ENCODE assay signal across 17 mouse cellular contexts in the genomic region with DNA sequence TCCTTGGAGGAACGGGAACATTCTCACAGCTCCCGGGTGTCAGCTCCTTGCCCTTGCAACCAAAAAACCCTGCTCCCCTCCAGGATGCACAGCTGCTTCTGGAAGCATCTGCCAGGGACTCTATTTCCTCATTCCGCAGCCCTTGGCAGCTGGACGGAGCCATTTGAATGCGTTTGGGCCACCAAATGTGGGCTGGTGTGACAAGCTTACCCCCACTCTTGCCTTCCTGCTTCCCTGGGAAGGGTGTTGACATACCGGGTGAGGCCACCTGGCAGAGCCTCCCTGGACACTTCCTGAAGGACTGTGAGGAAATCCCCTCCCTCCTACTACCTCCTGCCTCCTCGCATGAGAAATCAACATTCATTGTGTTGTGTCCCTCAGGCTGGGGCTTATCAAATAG. TPM values are rescaled to one million over a fixed set of nuclear protein-coding genes. Genes with fewer than 3 reads are reported as not detected.
DNase-seq lines count a peak whose midpoint lies in the region; ATAC-seq and TF ChIP-seq lines count a peak whose summit lies in the region.
"Had no signal": no experiment of that assay in that cellular context is flagged by ENCODE, and none has a peak within 500 bp of the region (broad histone marks: within the 10 kb centered on the region; RNA-seq: fewer than 3 reads in every experiment).

No protein-coding gene starts in this region.

- H3K27ac ChIP-seq in intestine, embryonic 16.5 days (ENCODE audit: low read length) = no peak overlapping the region
- H3K27ac ChIP-seq in hindbrain, postnatal 0 days = no peak overlapping the region
- H3K27ac ChIP-seq: forebrain, embryonic 12.5 days; limb, embryonic 12.5 days; liver, embryonic 15.5 days; neural tube, embryonic 12.5 days had no signal

- intact Hi-C loops in left cerebral cortex, postnatal 14 days (cut with DNase I) = no loop called here

- peak; percentile 59; the same call in 1 of the 2 replicates for ATAC-seq in intestine, embryonic 16.5 days
- peak; percentile 31; the same call in 1 of the 2 replicates for ATAC-seq in megakaryocyte progenitor cell, adult 5-6 weeks (replicated peaks; ENCODE audit: poor library complexity)
- no peak for ATAC-seq in hindbrain, postnatal 0 days

- TF ChIP-seq CTCF in lung, adult 2 months (IDR thresholded peaks at IDR 0.05; ENCODE audit: insufficient read depth, low read length) = no peak
- TF ChIP-seq CTCF in hindbrain, postnatal 0 days (IDR thresholded peaks at IDR 0.05; ENCODE audit: low read depth) = no peak

- no peaks in the 10 kb centered on the region for H3K9me3 ChIP-seq in intestine, embryonic 16.5 days (ENCODE audit: control insufficient read depth, low read length)
- H3K9me3 ChIP-seq in hindbrain, postnatal 0 days (ENCODE audit: low read length) = no peaks in the 10 kb centered on the region
- H3K9me3 ChIP-seq: forebrain, embryonic 12.5 days; limb, embryonic 12.5 days; liver, embryonic 15.5 days; neural tube, embryonic 12.5 days had no signal

- no peaks in the 10 kb centered on the region for H3K4me1 ChIP-seq in lung, adult 2 months (ENCODE audit: control insufficient read depth, insufficient read depth, low read length)
- H3K4me1 ChIP-seq in intestine, embryonic 16.5 days (ENCODE audit: control insufficient read depth, insufficient read depth, low read length) = no peaks in the 10 kb centered on the region
- no peaks in the 10 kb centered on the region for H3K4me1 ChIP-seq in hindbrain, postnatal 0 days (ENCODE audit: insufficient read depth, low read length)
- H3K4me1 ChIP-seq: forebrain, embryonic 12.5 days; limb, embryonic 12.5 days; liver, embryonic 15.5 days; neural tube, embryonic 12.5 days had no signal

- H3K4me2 ChIP-seq in intestine, embryonic 16.5 days (ENCODE audit: low read depth, low read length) = no peak overlapping the region
- no peak overlapping the region for H3K4me2 ChIP-seq in hindbrain, postnatal 0 days (ENCODE audit: low read depth, low read length)
- H3K4me2 ChIP-seq: forebrain, embryonic 12.5 days; limb, embryonic 12.5 days; liver, embryonic 15.5 days; neural tube, embryonic 12.5 days had no signal

- H3K4me3 ChIP-seq in lung, adult 2 months (replicated peaks; ENCODE audit: extremely low read depth, low read depth, low read length) = no peak overlapping the region
- H3K4me3 ChIP-seq in intestine, embryonic 16.5 days (ENCODE audit: low read length) = no peak overlapping the region
- H3K4me3 ChIP-seq in hindbrain, postnatal 0 days (ENCODE audit: low read length) = no peak overlapping the region
- H3K4me3 ChIP-seq: forebrain, embryonic 12.5 days; limb, embryonic 12.5 days; liver, embryonic 15.5 days; neural tube, embryonic 12.5 days had no signal

- DNase-seq in gastrocnemius, postnatal 10 days = peak; percentile 4
- no peak for DNase-seq in gastrocnemius, adult 8-10 months (ENCODE audit: low spot score in 2 of 2)
- DNase-seq in lung, adult 18-20 months = peak; percentile 5 to 13
- DNase-seq in lung, adult 2 months = no peak
- no peak for DNase-seq in hindbrain, postnatal 0 days (ENCODE audit: low spot score)
- no peak for DNase-seq in left cerebral cortex, postnatal 14 days (ENCODE audit: low spot score in 2 of 2)
- DNase-seq: adrenal gland, postnatal 10 days; cerebellum, adult 2 months; thymus, postnatal 25 days had no signal

- H3K36me3 ChIP-seq in intestine, embryonic 16.5 days (ENCODE audit: control insufficient read depth, insufficient read depth, low read length) = no peaks in the 10 kb centered on the region
- H3K36me3 ChIP-seq in hindbrain, postnatal 0 days (ENCODE audit: insufficient read depth, low read length) = no peaks in the 10 kb centered on the region
- H3K36me3 ChIP-seq: forebrain, embryonic 12.5 days; limb, embryonic 12.5 days; liver, embryonic 15.5 days; neural tube, embryonic 12.5 days had no signal

- 9% methylated on average over 7 of the region's 7 CpGs for WGBS in lung, adult 2 months
- WGBS in intestine, embryonic 16.5 days = 40% methylated on average over 7 of the region's 7 CpGs
- WGBS in hindbrain, postnatal 0 days = 53% methylated on average over 7 of the region's 7 CpGs

- TF ChIP-seq POLR2A in lung, adult 2 months (IDR thresholded peaks at IDR 0.05; ENCODE audit: borderline replicate concordance, extremely low read depth, low read depth, low read length) = no peak

- no peaks in the 10 kb centered on the region for H3K27me3 ChIP-seq in intestine, embryonic 16.5 days (replicated peaks; ENCODE audit: control insufficient read depth, insufficient read depth, low read length)
- H3K27me3 ChIP-seq in hindbrain, postnatal 0 days (ENCODE audit: insufficient read depth, low read length) = no peaks in the 10 kb centered on the region
- H3K27me3 ChIP-seq: forebrain, embryonic 12.5 days; limb, embryonic 12.5 days; liver, embryonic 15.5 days; neural tube, embryonic 12.5 days had no signal

- H3K9ac ChIP-seq in intestine, embryonic 16.5 days (ENCODE audit: low read depth, low read length) = no peak overlapping the region
- H3K9ac ChIP-seq in hindbrain, postnatal 0 days (replicated peaks; ENCODE audit: low read length) = no peak overlapping the region
- H3K9ac ChIP-seq: forebrain, embryonic 12.5 days; limb, embryonic 12.5 days; liver, embryonic 15.5 days; neural tube, embryonic 12.5 days had no signal

RNA-seq across cellular contexts. Expression of gene Atp12a, which starts 49.3 kb away (rescaled TPM):
- not detected for total RNA-seq in gastrocnemius, postnatal 10 days (2021)
- not detected for total RNA-seq in gastrocnemius, adult 8-10 months (2022)
- polyA plus RNA-seq in lung, adult 2 months (2012; rRNA removed) = 0.04 and 0.22 TPM in 2 replicates
- 0.44 and 1.5 TPM in 2 replicates for polyA plus RNA-seq in intestine, embryonic 16.5 days (2015; fragmentation: Nextera tagmentation; extraction: Ambion mirVana)
- not detected in 2 replicates for total RNA-seq in megakaryocyte progenitor cell, adult 5-6 weeks (2015)
- not detected in 2 replicates for total RNA-seq in megakaryocyte progenitor cell, adult 5-6 weeks (2017)
- 0.18 and 0.68 TPM in 2 replicates for total RNA-seq in hindbrain, postnatal 0 days (2014; rRNA removed)
- polyA plus RNA-seq in hindbrain, postnatal 0 days (2015; fragmentation: Nextera tagmentation; extraction: Ambion mirVana) = 0.26 and 0.48 TPM in 2 replicates
- total RNA-seq in left cerebral cortex, postnatal 14 days (2021) = under 1 TPM; 0.19 to 0.24 TPM
- total RNA-seq: adrenal gland, postnatal 10 days; CH12.LX; hematopoietic stem cell, adult 5-6 weeks had no signal
- polyA plus RNA-seq: cerebellum, adult 2 months; limb, embryonic 12.5 days; liver, embryonic 15.5 days; neural tube, embryonic 12.5 days had no signal

RNA-seq across cellular contexts. Expression of gene Gzmb, which starts 53.5 kb away (rescaled TPM):
- total RNA-seq in gastrocnemius, postnatal 10 days (2021) = not detected
- total RNA-seq in gastrocnemius, adult 8-10 months (2022) = not detected
- 1.9 and 2.4 TPM in 2 replicates for polyA plus RNA-seq in lung, adult 2 months (2012; rRNA removed)
- 0.86 and 1.3 TPM in 2 replicates for polyA plus RNA-seq in intestine, embryonic 16.5 days (2015; fragmentation: Nextera tagmentation; extraction: Ambion mirVana)
- 3.5 TPM in 2 replicates for total RNA-seq in megakaryocyte progenitor cell, adult 5-6 weeks (2015)
- total RNA-seq in megakaryocyte progenitor cell, adult 5-6 weeks (2017) = 1.1 TPM in 2 replicates
- not detected in 2 replicates for total RNA-seq in hindbrain, postnatal 0 days (2014; rRNA removed)
- polyA plus RNA-seq in hindbrain, postnatal 0 days (2015; fragmentation: Nextera tagmentation; extraction: Ambion mirVana) = not detected in 2 replicates
- total RNA-seq in left cerebral cortex, postnatal 14 days (2021) = not detected
- total RNA-seq: CH12.LX had no signal
- polyA plus RNA-seq: cerebellum, adult 2 months; forebrain, embryonic 12.5 days; neural tube, embryonic 12.5 days had no signal

Comparison
In these comparisons a context has a peak if more than half of its experiments do, and no peak if none do; other contexts are left out.
1. DNase-seq: peak in gastrocnemius, postnatal 10 days (single experiment) and lung, adult 18-20 months (2 of 2); none in gastrocnemius, adult 8-10 months (0 of 2), lung, adult 2 months (single experiment), hindbrain, postnatal 0 days (single experiment) and left cerebral cortex, postnatal 14 days (0 of 2).